Mouse (Mus musculus): Measurements from ENCODE around the gene Pgap2. TPM values are rescaled to one million over a fixed set of nuclear protein-coding genes. Genes with fewer than 3 reads are reported as not detected.
"Not testable (repeated sequence)": the region's sequence is repeated elsewhere in the genome, so short reads cannot be mapped to it uniquely, and the experiment has no call there.

Gene Pgap2
- polyA plus RNA-seq, 1 experiment = 58.0 TPM

DNA sequence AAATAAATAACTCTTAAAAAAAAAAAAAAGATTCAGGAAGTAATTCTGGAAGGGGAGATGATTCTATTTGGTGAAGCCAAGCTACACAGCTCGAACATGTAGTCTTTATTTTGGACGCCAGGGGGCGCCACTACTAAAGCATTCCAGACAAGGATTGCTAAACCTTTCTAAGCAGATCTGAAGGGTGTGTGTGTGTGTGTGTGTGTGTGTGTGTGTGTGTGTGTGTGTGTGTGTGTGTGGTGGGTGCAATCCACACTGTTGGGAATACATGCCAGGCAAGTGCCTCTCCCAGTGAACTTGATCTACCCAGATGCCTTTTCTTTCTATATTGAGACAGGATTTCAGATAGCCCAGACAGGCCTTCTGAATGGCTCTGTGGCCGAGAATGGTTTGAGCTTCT is 48.2 kb downstream of the Pgap2 start:
- Histone ChIP-seq H3K27ac (ENCODE audit: insufficient read depth, low read depth, low read length) (no peak overlapping the region), H3K36me3 (ENCODE audit: control insufficient read depth, insufficient read depth, low read length) (no peaks in the 10 kb centered on the region), H3K4me3 (ENCODE audit: low read depth, low read length) (no peak overlapping the region), H3K27me3 (ENCODE audit: control insufficient read depth, insufficient read depth, low read length) (no peaks in the 10 kb centered on the region), H3K4me1 (ENCODE audit: control insufficient read depth, insufficient read depth, insufficient read length, low read length) (no peaks in the 10 kb centered on the region)
- 20% methylated on average over 4 of the region's 4 CpGs for WGBS
- TF ChIP-seq CTCF (IDR thresholded peaks at IDR 0.05; ENCODE audit: extremely low read depth, insufficient read length, insufficient replicate concordance, low read depth, low read length) (no peak), POLR2A (IDR thresholded peaks at IDR 0.05; ENCODE audit: low read depth, low read length) (no peak)

DNA sequence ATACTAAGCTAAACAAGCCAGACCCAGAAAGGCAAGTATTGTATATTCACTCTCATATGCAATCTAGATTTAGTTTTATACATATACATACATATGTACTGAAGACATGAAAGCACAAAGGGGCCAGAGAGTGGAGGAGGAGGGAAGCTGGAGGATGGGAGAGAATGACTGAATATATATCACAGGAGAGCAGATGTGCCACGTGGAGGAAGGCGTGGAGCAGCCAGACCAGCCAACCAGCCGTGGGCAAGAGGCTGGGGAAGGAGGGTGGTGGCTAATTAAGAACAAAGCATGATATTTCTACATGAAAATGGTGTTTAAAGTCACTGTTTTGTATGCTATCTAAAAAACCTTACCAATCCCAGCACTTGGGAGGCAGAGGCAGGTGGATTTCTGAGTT is 48.7 kb downstream of the Pgap2 start:
- no peak overlapping the region for H3K4me3 ChIP-seq (ENCODE audit: low read depth, low read length)
- H3K27ac ChIP-seq (ENCODE audit: insufficient read depth, low read depth, low read length) = no peak overlapping the region
- WGBS = 55% methylated on average over 3 of the region's 3 CpGs
- no peak for TF ChIP-seq CTCF (IDR thresholded peaks at IDR 0.05; ENCODE audit: extremely low read depth, insufficient read length, insufficient replicate concordance, low read depth, low read length)
- TF ChIP-seq POLR2A (IDR thresholded peaks at IDR 0.05; ENCODE audit: low read depth, low read length) = no peak
- no peaks in the 10 kb centered on the region for H3K36me3 ChIP-seq (ENCODE audit: control insufficient read depth, insufficient read depth, low read length)
- no peaks in the 10 kb centered on the region for H3K4me1 ChIP-seq (ENCODE audit: control insufficient read depth, insufficient read depth, insufficient read length, low read length)
- no peaks in the 10 kb centered on the region for H3K27me3 ChIP-seq (ENCODE audit: control insufficient read depth, insufficient read depth, low read length)

DNA sequence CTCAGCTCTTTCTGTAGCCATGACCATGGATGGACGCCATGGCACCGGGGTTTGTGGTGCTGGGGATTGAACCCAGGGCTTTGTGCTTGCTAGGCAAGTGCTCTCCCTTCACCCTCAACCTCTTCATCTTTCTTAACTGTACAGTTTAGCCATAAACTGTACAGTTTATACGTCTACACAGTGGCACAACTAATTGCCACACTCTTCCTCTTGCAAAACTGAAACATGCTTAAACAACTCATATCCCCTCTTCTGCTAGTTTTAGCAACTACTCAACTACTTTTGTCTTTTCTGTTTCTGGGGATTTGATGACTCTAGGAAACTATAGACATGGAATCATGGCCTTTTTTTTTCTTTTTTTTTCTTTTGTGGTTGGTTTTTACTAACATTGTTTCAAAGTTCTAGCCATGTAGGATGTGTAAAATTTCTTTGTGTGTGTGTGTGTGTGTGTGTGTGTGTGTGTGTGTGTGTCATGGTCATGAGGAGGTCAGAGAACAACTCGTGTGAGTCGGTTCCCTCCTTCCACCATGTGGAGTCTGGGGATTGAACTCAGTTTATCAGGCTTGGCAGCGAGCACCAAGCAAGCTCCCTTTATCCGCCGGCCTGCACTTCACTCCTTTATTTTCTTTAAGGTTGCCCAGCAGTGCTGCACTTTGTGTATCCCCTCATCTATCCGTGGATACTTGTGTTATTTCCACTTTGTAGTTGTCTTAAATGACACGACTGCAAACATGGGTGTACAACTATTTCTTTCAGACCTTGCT is 49.9 kb downstream of the Pgap2 start:
- 79% methylated on average over 10 of the region's 10 CpGs for WGBS
- H3K4me1 ChIP-seq (ENCODE audit: control insufficient read depth, insufficient read depth, insufficient read length, low read length) = no peaks in the 10 kb centered on the region
- no peaks in the 10 kb centered on the region for H3K36me3 ChIP-seq (ENCODE audit: control insufficient read depth, insufficient read depth, low read length)
- H3K27ac ChIP-seq (ENCODE audit: insufficient read depth, low read depth, low read length) = no peak overlapping the region
- H3K4me3 ChIP-seq (ENCODE audit: low read depth, low read length) = no peak overlapping the region
- TF ChIP-seq POLR2A (IDR thresholded peaks at IDR 0.05; ENCODE audit: low read depth, low read length) = no peak
- no peaks in the 10 kb centered on the region for H3K27me3 ChIP-seq (ENCODE audit: control insufficient read depth, insufficient read depth, low read length)

DNA sequence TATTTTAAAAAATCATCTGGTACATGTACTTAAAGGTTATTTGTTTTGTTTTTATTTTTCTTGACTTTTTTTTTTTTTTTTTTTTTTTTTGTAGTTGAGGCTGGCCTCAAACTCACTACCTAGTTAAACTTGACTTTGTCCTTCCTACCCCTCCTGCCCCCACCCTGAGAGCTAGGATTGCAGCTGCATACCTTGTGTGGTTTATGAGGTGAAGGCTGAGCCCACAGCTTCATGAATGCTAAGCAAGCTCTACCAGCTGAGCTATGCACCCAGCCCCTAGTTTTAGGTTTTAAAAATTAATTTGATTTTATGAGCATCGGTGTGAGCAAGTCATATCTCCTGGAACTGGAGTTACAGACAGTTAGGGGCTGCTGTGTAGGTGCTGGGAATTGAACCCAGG is 50.5 kb downstream of the Pgap2 start:
- TF ChIP-seq POLR2A (IDR thresholded peaks at IDR 0.05; ENCODE audit: low read depth, low read length) = no peak
- no peak for TF ChIP-seq CTCF (IDR thresholded peaks at IDR 0.05; ENCODE audit: extremely low read depth, insufficient read length, insufficient replicate concordance, low read depth, low read length)
- Histone ChIP-seq H3K27me3 (ENCODE audit: control insufficient read depth, insufficient read depth, low read length) (no peaks in the 10 kb centered on the region), H3K36me3 (ENCODE audit: control insufficient read depth, insufficient read depth, low read length) (no peaks in the 10 kb centered on the region), H3K4me1 (ENCODE audit: control insufficient read depth, insufficient read depth, insufficient read length, low read length) (no peaks in the 10 kb centered on the region), H3K4me3 (ENCODE audit: low read depth, low read length) (no peak overlapping the region), H3K27ac (ENCODE audit: insufficient read depth, low read depth, low read length) (no peak overlapping the region)
- WGBS = 75% methylated on average over 1 of the region's 1 CpGs

DNA sequence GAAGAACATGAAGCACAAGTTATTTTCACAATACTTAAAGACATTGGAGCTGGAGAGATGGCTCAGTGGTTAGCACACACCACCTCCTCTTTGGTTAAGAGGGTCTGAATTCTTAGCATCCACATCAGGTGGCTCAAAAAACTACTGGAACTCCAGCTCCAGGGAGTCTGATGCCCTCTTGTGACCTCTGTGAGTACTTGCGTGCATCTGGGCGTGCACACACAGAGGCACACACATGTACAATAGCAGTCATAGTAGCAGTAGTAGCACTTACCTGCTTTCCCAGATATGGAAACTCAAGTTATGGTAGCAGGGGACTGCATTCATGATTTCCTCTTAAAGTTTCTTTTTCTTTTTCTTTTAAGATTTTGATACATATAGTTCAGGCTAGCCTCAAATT is 53.0 kb downstream of the Pgap2 start:
- Histone ChIP-seq H3K27me3 (ENCODE audit: control insufficient read depth, insufficient read depth, low read length) (no peaks in the 10 kb centered on the region), H3K4me1 (ENCODE audit: control insufficient read depth, insufficient read depth, insufficient read length, low read length) (peaks cover 3% of the 10 kb centered on the region; the same call in 1 of the 2 replicates), H3K36me3 (ENCODE audit: control insufficient read depth, insufficient read depth, low read length) (no peaks in the 10 kb centered on the region), H3K4me3 (ENCODE audit: low read depth, low read length) (no peak overlapping the region), H3K27ac (ENCODE audit: insufficient read depth, low read depth, low read length) (no peak overlapping the region)
- WGBS = 99% methylated on average over 2 of the region's 2 CpGs
- TF ChIP-seq CTCF (IDR thresholded peaks at IDR 0.05; ENCODE audit: extremely low read depth, insufficient read length, insufficient replicate concordance, low read depth, low read length) (no peak), POLR2A (IDR thresholded peaks at IDR 0.05; ENCODE audit: low read depth, low read length) (no peak)

DNA sequence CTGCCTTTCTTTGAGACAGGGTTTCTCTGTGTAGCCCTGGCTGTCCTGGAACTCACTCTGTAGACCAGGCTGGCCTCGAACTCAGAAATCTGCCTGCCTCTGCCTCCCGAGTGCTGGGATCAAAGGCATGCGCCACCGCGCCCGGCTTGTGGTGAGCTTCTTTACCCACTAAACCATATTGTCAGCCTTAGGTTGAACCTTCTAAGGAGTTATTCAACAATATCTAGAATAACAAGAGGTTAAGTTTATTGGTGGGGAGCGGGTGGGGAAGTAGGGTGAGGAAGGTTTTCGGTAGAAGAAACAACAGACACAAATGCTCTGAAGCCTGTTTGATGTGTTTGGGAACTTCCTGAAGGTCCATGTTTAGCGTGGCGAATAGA is 56.0 kb downstream of the Pgap2 start:
- WGBS = 87% methylated on average over 10 of the region's 10 CpGs
- not testable (repeated sequence) for H3K4me3 ChIP-seq (ENCODE audit: low read depth, low read length); H3K36me3 ChIP-seq (ENCODE audit: control insufficient read depth, insufficient read depth, low read length); H3K27me3 ChIP-seq (ENCODE audit: control insufficient read depth, insufficient read depth, low read length); H3K4me1 ChIP-seq (ENCODE audit: control insufficient read depth, insufficient read depth, insufficient read length, low read length)
- H3K27ac ChIP-seq (ENCODE audit: insufficient read depth, low read depth, low read length) = peak overlapping the region; percentile 41

DNA sequence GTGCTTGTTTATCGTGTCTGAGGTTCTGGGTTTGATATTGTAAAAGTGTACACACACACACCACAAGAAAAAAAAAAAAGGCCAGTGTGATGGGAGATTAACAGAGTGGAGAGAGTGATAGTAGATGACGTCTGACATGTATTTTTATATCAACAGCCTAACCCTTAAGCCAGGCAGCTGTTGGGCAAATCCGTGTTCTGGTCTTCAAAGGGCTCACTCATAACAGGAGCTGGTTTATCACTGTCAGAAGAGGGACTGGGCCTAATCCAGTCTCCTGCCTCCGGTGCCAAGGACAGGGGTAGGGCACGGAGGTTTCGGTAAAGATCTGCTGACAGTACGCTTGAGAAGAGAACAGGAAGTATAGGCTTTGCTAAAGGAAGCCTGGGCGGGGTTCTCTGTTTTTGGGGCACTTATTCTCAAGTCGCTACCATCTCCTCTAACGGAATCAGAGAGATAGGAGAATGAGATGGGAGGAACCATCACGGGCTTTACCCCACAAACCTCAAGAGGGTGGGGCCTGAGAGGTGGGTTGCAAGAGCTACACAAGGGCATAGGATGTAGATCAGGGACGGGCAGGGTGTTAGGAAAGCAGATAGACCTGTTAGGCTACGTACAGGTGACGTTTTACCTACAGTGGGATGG is 56.5 kb downstream of the Pgap2 start:
- TF ChIP-seq POLR2A (IDR thresholded peaks at IDR 0.05; ENCODE audit: low read depth, low read length) = peak; percentile 32; the same call in 1 of the 2 replicates
- no peak for TF ChIP-seq CTCF (IDR thresholded peaks at IDR 0.05; ENCODE audit: extremely low read depth, insufficient read length, insufficient replicate concordance, low read depth, low read length)
- Histone ChIP-seq H3K27me3 (ENCODE audit: control insufficient read depth, insufficient read depth, low read length) (no peaks in the 10 kb centered on the region), H3K4me1 (ENCODE audit: control insufficient read depth, insufficient read depth, insufficient read length, low read length) (peaks cover 5% of the 10 kb centered on the region; the same call in 1 of the 2 replicates), H3K36me3 (ENCODE audit: control insufficient read depth, insufficient read depth, low read length) (no peaks in the 10 kb centered on the region), H3K27ac (ENCODE audit: insufficient read depth, low read depth, low read length) (peak overlapping the region; percentile 41), H3K4me3 (ENCODE audit: low read depth, low read length) (peak overlapping the region; percentile 26)
- 33% methylated on average over 14 of the region's 14 CpGs for WGBS
